Mouse (Mus musculus): ENCODE results near the gene Susd1.

DNA sequence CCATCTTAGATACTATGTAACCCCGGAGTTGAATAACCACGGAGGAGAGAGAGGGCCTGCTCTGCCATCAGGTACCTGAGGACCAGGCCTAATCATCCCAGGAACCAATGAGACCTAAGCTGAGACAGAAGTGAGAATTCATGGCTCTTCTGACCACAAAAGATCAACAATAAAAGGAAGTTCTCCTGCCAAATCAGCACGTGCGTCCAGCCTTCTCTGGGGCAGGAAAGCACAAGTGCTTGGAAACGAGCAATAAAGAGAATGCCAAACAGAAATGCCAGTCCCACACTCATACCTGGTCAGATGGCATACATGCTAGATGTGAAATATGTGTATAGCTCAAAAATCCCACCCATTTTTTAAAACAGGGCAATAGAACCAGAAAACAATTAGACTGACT is 58.6 kb downstream of the Susd1 start:
- TF ChIP-seq CTCF (conservative IDR thresholded peaks at IDR 0.05; ENCODE audit: low read length): no peak
- TF ChIP-seq POU5F1 (IDR thresholded peaks at IDR 0.05; ENCODE audit: borderline replicate concordance, low read length): no peak
- TF ChIP-seq NANOG (IDR thresholded peaks at IDR 0.05; ENCODE audit: borderline replicate concordance, low read length): no peak
